Mouse (Mus musculus): Measurements from ENCODE around the gene Klhl10. TPM values are rescaled to one million over a fixed set of nuclear protein-coding genes. Genes with fewer than 3 reads are reported as not detected.

Gene Klhl10
- polyA plus RNA-seq, 1 experiment: 0.13 TPM

DNA sequence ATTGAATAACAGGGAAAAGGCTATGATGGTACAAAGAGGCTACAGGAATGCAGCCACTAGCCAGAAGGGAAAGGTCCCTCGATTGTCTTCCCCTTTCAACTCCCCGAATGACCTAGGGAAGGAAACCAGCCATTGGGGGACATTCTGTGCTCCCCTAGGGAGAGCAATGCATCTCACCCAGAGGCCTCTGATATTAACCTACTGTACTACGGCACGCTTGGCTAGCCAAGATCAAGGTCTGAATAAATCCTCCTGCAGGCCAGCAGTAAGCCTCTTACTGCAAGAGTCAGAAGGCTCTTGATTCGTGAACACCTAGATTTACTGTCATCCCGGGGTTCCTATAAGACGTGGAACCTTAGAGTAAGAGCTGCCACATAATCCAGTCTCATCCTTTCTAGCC, 58.9 kb downstream of the Klhl10 start:
- Histone ChIP-seq H3K4me1 (ENCODE audit: control insufficient read depth, insufficient read depth, low read length) (peaks cover 14% of the 10 kb centered on the region), H3K27ac (ENCODE audit: insufficient read depth, low read depth, low read length) (peak overlapping the region; percentile 46; the same call in 1 of the 2 replicates), H3K36me3 (ENCODE audit: control insufficient read depth, insufficient read depth, low read length) (peaks cover 1% of the 10 kb centered on the region; the same call in 1 of the 2 replicates), H3K4me3 (ENCODE audit: insufficient read depth, low read depth, low read length) (no peak overlapping the region), H3K27me3 (replicated peaks; ENCODE audit: control insufficient read depth, insufficient read depth, low read length) (no peaks in the 10 kb centered on the region)
- TF ChIP-seq POLR2A (IDR thresholded peaks at IDR 0.05; ENCODE audit: low read depth, low read length): no peak
- no peak for TF ChIP-seq CTCF (conservative IDR thresholded peaks at IDR 0.05; ENCODE audit: insufficient read depth, insufficient read length, low read depth, low read length)
- WGBS: 36% methylated on average over 7 of the region's 7 CpGs
- peak; percentile 75 for DNase-seq

DNA sequence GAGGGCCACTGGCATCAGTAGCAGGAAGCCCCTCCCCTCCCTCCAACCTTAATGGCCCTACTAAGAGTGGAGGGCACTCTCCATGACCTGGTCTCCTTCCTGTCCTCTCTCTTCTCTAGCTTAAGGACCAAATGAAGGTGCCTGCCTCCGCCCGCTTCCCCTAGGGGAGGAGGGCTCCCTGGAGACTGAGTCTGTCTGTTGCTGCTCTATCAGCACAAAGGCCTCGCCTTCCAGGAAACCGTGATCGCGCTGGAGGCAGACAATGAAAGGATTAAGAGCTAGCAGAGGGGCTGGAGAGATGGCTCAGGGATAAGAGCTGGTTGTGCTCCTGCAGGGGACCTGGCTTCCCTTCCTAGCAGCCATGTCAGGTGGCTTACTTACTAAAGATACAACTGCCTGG, 59.6 kb downstream of the Klhl10 start:
- H3K4me1 ChIP-seq (ENCODE audit: control insufficient read depth, insufficient read depth, low read length): peaks cover 14% of the 10 kb centered on the region
- TF ChIP-seq POLR2A (IDR thresholded peaks at IDR 0.05; ENCODE audit: low read depth, low read length) (no peak), CTCF (conservative IDR thresholded peaks at IDR 0.05; ENCODE audit: insufficient read depth, insufficient read length, low read depth, low read length) (no peak)
- DNase-seq: no peak
- no peak overlapping the region for H3K4me3 ChIP-seq (ENCODE audit: insufficient read depth, low read depth, low read length)
- 40% methylated on average over 6 of the region's 6 CpGs for WGBS
- no peaks in the 10 kb centered on the region for H3K27me3 ChIP-seq (replicated peaks; ENCODE audit: control insufficient read depth, insufficient read depth, low read length)
- H3K27ac ChIP-seq (ENCODE audit: insufficient read depth, low read depth, low read length): no peak overlapping the region
- H3K36me3 ChIP-seq (ENCODE audit: control insufficient read depth, insufficient read depth, low read length): peaks cover 1% of the 10 kb centered on the region; the same call in 1 of the 2 replicates

DNA sequence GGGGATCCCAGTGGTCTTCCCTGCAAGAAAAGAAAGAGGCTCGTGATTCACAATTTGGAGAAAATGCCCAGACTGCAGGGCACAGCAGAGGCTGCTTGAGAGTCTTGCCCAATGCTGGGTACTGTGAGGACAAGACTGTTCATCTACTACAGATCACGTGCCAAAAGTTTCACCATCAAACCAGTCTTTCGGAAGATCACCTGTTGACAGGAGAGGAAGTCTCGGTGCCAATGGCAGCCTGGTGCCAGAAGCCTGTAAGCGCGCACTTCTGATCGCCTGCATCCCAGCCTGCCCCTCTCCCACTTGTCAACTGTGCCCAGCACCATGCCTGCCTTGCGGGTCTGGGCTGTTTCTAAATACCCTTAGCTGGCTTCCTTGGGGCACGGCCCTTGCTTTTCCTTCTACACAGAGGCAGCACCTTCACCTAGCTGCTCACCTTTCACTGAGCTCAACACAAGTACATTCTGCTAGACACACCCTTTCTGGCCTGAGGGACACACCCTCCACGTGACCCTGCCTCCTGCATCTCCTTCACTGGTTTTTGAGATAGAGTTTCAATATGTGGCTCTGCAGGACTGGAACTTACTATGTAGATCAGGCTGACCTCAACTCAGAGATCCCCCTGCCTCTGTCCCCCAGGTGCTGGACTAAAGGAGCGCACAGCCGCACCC, 63.4 kb downstream of the Klhl10 start:
- no peaks in the 10 kb centered on the region for H3K27me3 ChIP-seq (replicated peaks; ENCODE audit: control insufficient read depth, insufficient read depth, low read length)
- H3K4me3 ChIP-seq (ENCODE audit: insufficient read depth, low read depth, low read length): no peak overlapping the region
- no peak for TF ChIP-seq CTCF (conservative IDR thresholded peaks at IDR 0.05; ENCODE audit: insufficient read depth, insufficient read length, low read depth, low read length)
- no peak for TF ChIP-seq POLR2A (IDR thresholded peaks at IDR 0.05; ENCODE audit: low read depth, low read length)
- no peak overlapping the region for H3K27ac ChIP-seq (ENCODE audit: insufficient read depth, low read depth, low read length)
- DNase-seq: no peak
- 98% methylated on average over 12 of the region's 12 CpGs for WGBS
- H3K4me1 ChIP-seq (ENCODE audit: control insufficient read depth, insufficient read depth, low read length): peaks cover 14% of the 10 kb centered on the region
- peaks cover 3% of the 10 kb centered on the region; the same call in 1 of the 2 replicates for H3K36me3 ChIP-seq (ENCODE audit: control insufficient read depth, insufficient read depth, low read length)

DNA sequence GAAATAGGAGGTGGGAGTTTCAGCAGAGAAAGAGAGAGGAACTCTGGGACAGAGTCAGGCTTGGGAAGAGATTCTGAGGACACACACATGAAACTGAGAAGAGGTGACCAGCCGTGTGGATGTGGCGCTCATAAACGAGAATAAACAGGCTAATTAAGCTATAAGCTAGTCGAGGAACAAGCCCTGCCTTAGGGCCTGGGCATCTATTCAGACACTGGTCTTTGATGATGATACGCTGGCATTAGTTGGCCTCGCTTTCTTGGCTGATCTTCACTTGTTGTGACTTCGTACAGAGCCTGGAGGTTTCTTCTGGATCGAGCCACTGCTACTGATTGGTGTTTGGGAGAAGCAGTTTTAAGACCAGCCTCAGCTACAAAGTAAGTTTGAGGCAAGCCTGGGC, 64.3 kb downstream of the Klhl10 start:
- TF ChIP-seq POLR2A (IDR thresholded peaks at IDR 0.05; ENCODE audit: low read depth, low read length) (no peak), CTCF (conservative IDR thresholded peaks at IDR 0.05; ENCODE audit: insufficient read depth, insufficient read length, low read depth, low read length) (no peak)
- Histone ChIP-seq H3K27ac (ENCODE audit: insufficient read depth, low read depth, low read length) (no peak overlapping the region), H3K36me3 (ENCODE audit: control insufficient read depth, insufficient read depth, low read length) (peaks cover 3% of the 10 kb centered on the region; the same call in 1 of the 2 replicates), H3K27me3 (replicated peaks; ENCODE audit: control insufficient read depth, insufficient read depth, low read length) (no peaks in the 10 kb centered on the region), H3K4me3 (ENCODE audit: insufficient read depth, low read depth, low read length) (no peak overlapping the region), H3K4me1 (ENCODE audit: control insufficient read depth, insufficient read depth, low read length) (peaks cover 6% of the 10 kb centered on the region)
- DNase-seq: no peak
- WGBS: 95% methylated on average over 8 of the region's 8 CpGs

Other genes starting within 250 kb of the Klhl10 start
- gene Krt9, start 248.7 kb upstream of the Klhl10 start, polyA plus RNA-seq (2012; rRNA removed): not detected in 2 replicates
- 1.3 and 1.4 TPM in 2 replicates for gene Krt14, start 234.4 kb upstream of the Klhl10 start, polyA plus RNA-seq (2012; rRNA removed)
- not detected in 2 replicates for gene Krt16, start 193.0 kb upstream of the Klhl10 start, polyA plus RNA-seq (2012; rRNA removed)
- 0.08 TPM in 1 of 2 replicates, not detected in the other for gene Krt17, start 180.9 kb upstream of the Klhl10 start, polyA plus RNA-seq (2012; rRNA removed)
- not detected in 2 replicates for gene Krt42, start 172.0 kb upstream of the Klhl10 start, polyA plus RNA-seq (2012; rRNA removed)
- gene Eif1, start 122.0 kb upstream of the Klhl10 start, polyA plus RNA-seq (2012; rRNA removed): 116 and 173 TPM in 2 replicates
- gene Gast, start 107.5 kb upstream of the Klhl10 start, polyA plus RNA-seq (2012; rRNA removed): not detected in 2 replicates
- gene Hap1, start 85.8 kb upstream of the Klhl10 start, polyA plus RNA-seq (2012; rRNA removed): 3.0 and 3.6 TPM in 2 replicates
- gene Jup, start 44.2 kb upstream of the Klhl10 start, polyA plus RNA-seq (2012; rRNA removed): 220 and 229 TPM in 2 replicates
- 11.9 and 13.9 TPM in 2 replicates for gene P3h4, start 27.1 kb upstream of the Klhl10 start, polyA plus RNA-seq (2012; rRNA removed)
- 12.5 and 15.9 TPM in 2 replicates for gene Fkbp10, start 26.2 kb upstream of the Klhl10 start, polyA plus RNA-seq (2012; rRNA removed)
- 29.3 and 32.0 TPM in 2 replicates for gene Nt5c3b, start 109 bp upstream of the Klhl10 start, polyA plus RNA-seq (2012; rRNA removed)
- gene Klhl11, start 30.8 kb downstream of the Klhl10 start, polyA plus RNA-seq (2012; rRNA removed): 2.3 and 3.3 TPM in 2 replicates
- gene Acly, start 86.1 kb downstream of the Klhl10 start, polyA plus RNA-seq (2012; rRNA removed): 181 and 191 TPM in 2 replicates
- 0.84 and 1.4 TPM in 2 replicates for gene Ttc25, start 103.7 kb downstream of the Klhl10 start, polyA plus RNA-seq (2012; rRNA removed)
- gene Cnp, start 133.0 kb downstream of the Klhl10 start, polyA plus RNA-seq (2012; rRNA removed): 10.5 and 13.5 TPM in 2 replicates
- 60.5 and 63.1 TPM in 2 replicates for gene Nkiras2, start 177.3 kb downstream of the Klhl10 start, polyA plus RNA-seq (2012; rRNA removed)
- 30.0 and 45.6 TPM in 2 replicates for gene Dnajc7, start 178.3 kb downstream of the Klhl10 start, polyA plus RNA-seq (2012; rRNA removed)

Data from kidney, adult 2 months (tissue).